Mouse (Mus musculus): ENCODE measurements around the gene Wdr60. TPM values are rescaled to one million over a fixed set of nuclear protein-coding genes. Genes with fewer than 3 reads are reported as not detected.
A peak's percentile ranks its signal among the peaks of the same experiment; 100 is the strongest.

The Wdr60 gene
- polyA plus RNA-seq, 1 experiment from 2014 or later = 17.3 TPM

GRCm38 (mm10) chr12:116207486-116207885, 55.3 kb downstream of the Wdr60 start:
- no peaks in the 10 kb centered on the region for H3K27me3 ChIP-seq (replicated peaks)
- 98% methylated on average over 8 of the region's 8 CpGs for WGBS
- H3K4me2 ChIP-seq (replicated peaks) = no peak overlapping the region
- H3K27ac ChIP-seq = no peak overlapping the region
- no peaks in the 10 kb centered on the region for H3K9me3 ChIP-seq
- H3K9ac ChIP-seq = no peak overlapping the region
- H3K36me3 ChIP-seq = peaks cover 12% of the 10 kb centered on the region; the same call in 1 of the 2 replicates
- H3K4me3 ChIP-seq = no peak overlapping the region
- H3K4me1 ChIP-seq = no peaks in the 10 kb centered on the region
- no peak for ATAC-seq (ENCODE audit: low FRiP score, low read depth)

- WGBS = 87% methylated on average over 3 of the region's 3 CpGs
- no peak for ATAC-seq (ENCODE audit: low FRiP score, low read depth)
- no peak overlapping the region for H3K4me2 ChIP-seq (replicated peaks)
These were observed 57.1 kb downstream of the Wdr60 start for GRCm38 (mm10) chr12:116205726-116206125.

GRCm38 (mm10) chr12:116202176-116202981, 60.4 kb downstream of the Wdr60 start:
- Histone ChIP-seq H3K4me1 (no peaks in the 10 kb centered on the region), H3K9ac (no peak overlapping the region), H3K4me3 (no peak overlapping the region), H3K4me2 (replicated peaks) (no peak overlapping the region), H3K27me3 (replicated peaks) (no peaks in the 10 kb centered on the region), H3K27ac (no peak overlapping the region), H3K9me3 (no peaks in the 10 kb centered on the region), H3K36me3 (no peaks in the 10 kb centered on the region)
- peak; percentile 57; the same call in 1 of the 2 replicates for ATAC-seq (ENCODE audit: low FRiP score, low read depth)
- 39% methylated on average over 9 of the region's 9 CpGs for WGBS

More at GRCm38 (mm10) chr12:116205726-116206125, 57.1 kb downstream of the Wdr60 start:
- Histone ChIP-seq H3K27ac (no peak overlapping the region), H3K27me3 (replicated peaks) (no peaks in the 10 kb centered on the region), H3K4me3 (no peak overlapping the region), H3K9ac (no peak overlapping the region), H3K4me1 (no peaks in the 10 kb centered on the region), H3K36me3 (peaks cover 4% of the 10 kb centered on the region; the same call in 1 of the 2 replicates), H3K9me3 (no peaks in the 10 kb centered on the region)

- Histone ChIP-seq H3K9ac (no peak overlapping the region), H3K36me3 (no peaks in the 10 kb centered on the region), H3K27ac (no peak overlapping the region), H3K4me2 (replicated peaks) (no peak overlapping the region), H3K9me3 (no peaks in the 10 kb centered on the region), H3K27me3 (replicated peaks) (no peaks in the 10 kb centered on the region), H3K4me1 (peaks cover 3% of the 10 kb centered on the region; the same call in 1 of the 2 replicates), H3K4me3 (no peak overlapping the region)
- WGBS = 85% methylated on average over 6 of the region's 6 CpGs
- no peak for ATAC-seq (ENCODE audit: low FRiP score, low read depth)
These were observed 64.0 kb downstream of the Wdr60 start for GRCm38 (mm10) chr12:116198791-116199190.

GRCm38 (mm10) chr12:116196221-116196620, 66.6 kb downstream of the Wdr60 start:
- no peak for ATAC-seq (ENCODE audit: low FRiP score, low read depth)
- H3K27ac ChIP-seq = no peak overlapping the region
- 83% methylated on average over 8 of the region's 8 CpGs for WGBS

GRCm38 (mm10) chr12:116194641-116195040, 68.2 kb downstream of the Wdr60 start:
- no peak for ATAC-seq (ENCODE audit: low FRiP score, low read depth)
- Histone ChIP-seq H3K4me2 (replicated peaks) (no peak overlapping the region), H3K9ac (no peak overlapping the region), H3K9me3 (no peaks in the 10 kb centered on the region), H3K27ac (no peak overlapping the region), H3K4me1 (peaks cover 3% of the 10 kb centered on the region; the same call in 1 of the 2 replicates), H3K4me3 (no peak overlapping the region), H3K27me3 (replicated peaks) (no peaks in the 10 kb centered on the region), H3K36me3 (no peaks in the 10 kb centered on the region)

More at GRCm38 (mm10) chr12:116196221-116196620, 66.6 kb downstream of the Wdr60 start:
- H3K9me3 ChIP-seq = no peaks in the 10 kb centered on the region
- H3K4me1 ChIP-seq = peaks cover 3% of the 10 kb centered on the region; the same call in 1 of the 2 replicates
- H3K4me3 ChIP-seq = no peak overlapping the region
- no peak overlapping the region for H3K9ac ChIP-seq
- H3K36me3 ChIP-seq = no peaks in the 10 kb centered on the region
- H3K4me2 ChIP-seq (replicated peaks) = no peak overlapping the region
- no peaks in the 10 kb centered on the region for H3K27me3 ChIP-seq (replicated peaks)

- Histone ChIP-seq H3K9me3 (no peaks in the 10 kb centered on the region), H3K36me3 (no peaks in the 10 kb centered on the region), H3K27me3 (replicated peaks) (no peaks in the 10 kb centered on the region), H3K4me2 (replicated peaks) (no peak overlapping the region), H3K4me1 (peaks cover 3% of the 10 kb centered on the region; the same call in 1 of the 2 replicates), H3K27ac (no peak overlapping the region), H3K9ac (no peak overlapping the region), H3K4me3 (no peak overlapping the region)
- WGBS = 43% methylated on average over 6 of the region's 6 CpGs
- ATAC-seq (ENCODE audit: low FRiP score, low read depth) = no peak
These were observed 68.9 kb downstream of the Wdr60 start for GRCm38 (mm10) chr12:116193952-116194351.

GRCm38 (mm10) chr12:116183212-116183935, 79.4 kb downstream of the Wdr60 start:
- Histone ChIP-seq H3K9me3 (no peaks in the 10 kb centered on the region), H3K4me1 (no peaks in the 10 kb centered on the region), H3K27ac (no peak overlapping the region), H3K4me3 (no peak overlapping the region), H3K36me3 (no peaks in the 10 kb centered on the region), H3K9ac (no peak overlapping the region), H3K4me2 (replicated peaks) (no peak overlapping the region), H3K27me3 (replicated peaks) (no peaks in the 10 kb centered on the region)
- 88% methylated on average over 6 of the region's 6 CpGs for WGBS
- no peak for ATAC-seq (ENCODE audit: low FRiP score, low read depth)

DNA sequence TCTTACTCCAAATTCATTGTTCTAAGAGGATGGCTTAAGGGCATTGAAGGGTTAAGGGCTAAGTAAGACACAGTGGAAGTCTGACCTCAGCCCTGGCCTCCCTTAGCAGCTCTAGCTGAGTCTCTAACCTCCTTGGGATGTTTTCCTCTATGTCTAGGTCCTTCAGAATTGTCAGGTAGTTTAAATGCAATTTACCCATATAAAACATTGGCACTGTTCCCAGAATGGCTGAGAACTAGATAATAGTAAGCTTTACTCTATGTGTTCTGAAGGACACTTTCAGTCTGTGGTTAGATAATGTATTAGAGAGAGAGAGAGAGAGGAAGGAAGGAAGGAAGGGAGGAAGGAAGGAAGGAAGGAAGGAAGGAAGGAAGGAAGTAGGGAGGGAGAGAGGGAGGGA, 80.4 kb downstream of the Wdr60 start:
- H3K4me3 ChIP-seq = no peak overlapping the region
- H3K27ac ChIP-seq = no peak overlapping the region
- H3K36me3 ChIP-seq = no peaks in the 10 kb centered on the region
- H3K4me1 ChIP-seq = no peaks in the 10 kb centered on the region
- no peak for ATAC-seq (ENCODE audit: low FRiP score, low read depth)
- no peaks in the 10 kb centered on the region for H3K9me3 ChIP-seq
- no peak overlapping the region for H3K4me2 ChIP-seq (replicated peaks)
- no peak overlapping the region for H3K9ac ChIP-seq
- no peaks in the 10 kb centered on the region for H3K27me3 ChIP-seq (replicated peaks)

GRCm38 (mm10) chr12:116181436-116182050, 81.3 kb downstream of the Wdr60 start:
- Histone ChIP-seq H3K9me3 (no peaks in the 10 kb centered on the region), H3K4me2 (replicated peaks) (no peak overlapping the region), H3K9ac (no peak overlapping the region), H3K4me1 (no peaks in the 10 kb centered on the region), H3K27ac (no peak overlapping the region), H3K36me3 (no peaks in the 10 kb centered on the region), H3K27me3 (replicated peaks) (no peaks in the 10 kb centered on the region), H3K4me3 (no peak overlapping the region)
- WGBS = 83% methylated on average over 4 of the region's 4 CpGs
- ATAC-seq (ENCODE audit: low FRiP score, low read depth) = no peak

DNA sequence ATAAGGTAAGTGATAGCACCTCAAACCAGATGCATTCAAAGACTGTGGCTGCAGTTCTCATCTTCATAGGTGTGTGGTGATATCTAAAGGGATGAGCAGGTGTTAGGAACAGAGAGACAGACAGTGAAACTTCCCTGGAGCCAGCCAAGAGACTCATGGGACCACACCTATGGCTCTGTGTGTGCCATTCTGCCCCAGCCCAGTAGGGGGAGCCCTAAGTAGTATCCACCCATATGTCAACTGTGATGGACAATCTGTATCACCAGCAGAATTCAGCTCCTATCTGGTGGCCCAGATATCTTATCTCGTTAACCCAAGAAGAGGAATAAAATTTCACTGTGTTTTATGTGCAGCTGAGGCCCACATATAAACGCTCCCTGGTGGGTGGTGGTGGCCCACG, 85.9 kb downstream of the Wdr60 start:
- Histone ChIP-seq H3K9me3 (no peaks in the 10 kb centered on the region), H3K27ac (no peak overlapping the region), H3K27me3 (replicated peaks) (no peaks in the 10 kb centered on the region), H3K4me1 (no peaks in the 10 kb centered on the region), H3K4me2 (replicated peaks) (no peak overlapping the region), H3K36me3 (no peaks in the 10 kb centered on the region), H3K9ac (no peak overlapping the region), H3K4me3 (no peak overlapping the region)
- ATAC-seq (ENCODE audit: low FRiP score, low read depth) = no peak
- WGBS = 97% methylated on average over 3 of the region's 3 CpGs

- Histone ChIP-seq H3K27ac (no peak overlapping the region), H3K36me3 (no peaks in the 10 kb centered on the region), H3K4me2 (replicated peaks) (no peak overlapping the region), H3K9ac (no peak overlapping the region), H3K4me3 (no peak overlapping the region), H3K9me3 (no peaks in the 10 kb centered on the region), H3K4me1 (no peaks in the 10 kb centered on the region), H3K27me3 (replicated peaks) (no peaks in the 10 kb centered on the region)
- ATAC-seq (ENCODE audit: low FRiP score, low read depth) = no peak
- WGBS = 88% methylated on average over 5 of the region's 5 CpGs
These were observed 93.2 kb downstream of the Wdr60 start for GRCm38 (mm10) chr12:116169666-116170065.

Measured in neural tube, embryonic 12.5 days (tissue).